Mouse (Mus musculus) cerebellum, adult 9-11 months (tissue): ENCODE data around the gene Fcho1.

Experiments used
- DNase-seq: peaks from one replicate; pipeline ENCODE4 v3.0.0; 2022

Gene Fcho1

GRCm38 (mm10) chr8:71681369-71681915, 44.1 kb downstream of the Fcho1 start:
- peak; percentile 37 for DNase-seq

GRCm38 (mm10) chr8:71680471-71680870, 45.0 kb downstream of the Fcho1 start:
- DNase-seq, result peak; percentile 43

DNA sequence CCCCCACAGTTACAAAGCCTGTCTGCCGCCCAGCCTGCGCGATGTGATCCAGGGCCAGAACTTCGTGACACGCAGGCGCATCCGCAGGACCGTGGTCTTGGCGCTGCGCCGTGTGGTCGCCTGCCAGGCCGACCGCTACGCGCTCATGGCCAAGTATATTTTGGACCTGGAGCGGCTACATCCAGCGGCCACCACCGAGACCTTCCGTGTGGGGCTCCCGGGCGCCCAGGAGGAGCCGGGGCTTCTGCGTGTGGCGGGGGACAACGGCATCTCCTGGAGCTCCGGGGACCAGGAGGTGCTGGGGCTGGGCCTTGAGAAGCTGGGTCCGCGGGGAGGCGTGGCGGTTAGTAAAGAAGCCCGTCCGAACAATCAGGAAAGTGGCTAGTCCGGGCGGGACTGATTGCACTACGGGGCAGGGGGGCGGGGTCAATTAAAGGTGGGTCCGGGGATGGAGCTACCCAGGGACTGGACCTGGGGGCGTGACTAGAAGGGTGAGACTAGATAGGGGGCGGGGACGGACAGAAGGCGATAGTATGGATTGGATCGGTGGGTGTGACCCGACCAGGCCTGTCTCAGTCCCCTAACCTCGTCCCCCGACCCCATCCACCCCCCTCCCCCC, 45.9 kb downstream of the Fcho1 start:
- peak; percentile 73 for DNase-seq

DNA sequence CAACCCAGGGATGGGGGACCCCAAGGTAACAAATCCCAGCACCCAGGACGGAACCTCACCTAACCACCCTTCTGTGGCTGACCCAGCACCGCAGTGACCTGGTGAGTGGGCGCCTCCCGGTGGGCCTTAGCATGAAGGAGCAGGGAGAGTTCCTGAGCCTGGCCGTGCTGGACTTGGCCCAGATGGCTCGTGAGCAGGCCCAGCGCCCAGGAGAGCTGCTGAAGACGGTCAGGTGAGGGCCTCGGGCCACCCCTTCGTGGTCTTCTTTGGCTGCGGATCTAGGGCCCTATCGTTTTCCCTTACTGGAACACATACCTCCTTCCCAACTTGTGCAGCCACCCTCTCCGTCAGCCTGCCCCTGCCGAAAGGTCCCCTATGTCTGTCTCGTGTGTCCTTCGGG, 46.4 kb downstream of the Fcho1 start:
- DNase-seq, result peak; percentile 61

DNA sequence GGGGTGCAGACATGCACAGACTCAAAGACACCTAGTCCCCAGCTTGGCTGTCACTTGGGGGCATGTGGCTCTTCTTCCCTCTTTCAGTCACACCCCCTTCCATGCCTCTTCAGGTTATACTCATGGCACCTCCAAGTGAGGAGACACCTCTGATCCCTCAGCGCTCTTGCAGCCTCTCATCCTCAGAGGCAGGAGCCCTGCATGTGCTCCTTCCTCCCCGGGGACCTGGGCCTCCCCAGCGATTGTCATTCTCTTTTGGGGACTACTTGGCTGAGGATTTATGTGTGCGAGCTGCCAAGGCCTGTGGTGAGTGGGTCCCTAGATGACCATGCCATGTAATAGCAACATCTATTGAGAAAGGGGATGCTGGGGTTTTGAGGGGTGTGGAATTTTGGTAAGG, 47.3 kb downstream of the Fcho1 start:
- DNase-seq, result peak; percentile 55

- peak; percentile 39 for DNase-seq
Observed at GRCm38 (mm10) chr8:71677555-71677954, 48.0 kb downstream of the Fcho1 start.

GRCm38 (mm10) chr8:71676803-71677202, 48.7 kb downstream of the Fcho1 start:
- DNase-seq, result peak; percentile 39

- DNase-seq, result peak; percentile 80
Observed at GRCm38 (mm10) chr8:71676020-71676741, 49.3 kb downstream of the Fcho1 start, which contains the start of gene Jak3. Gene Jak3 (plus strand): TSS chr8:71676296.

DNA sequence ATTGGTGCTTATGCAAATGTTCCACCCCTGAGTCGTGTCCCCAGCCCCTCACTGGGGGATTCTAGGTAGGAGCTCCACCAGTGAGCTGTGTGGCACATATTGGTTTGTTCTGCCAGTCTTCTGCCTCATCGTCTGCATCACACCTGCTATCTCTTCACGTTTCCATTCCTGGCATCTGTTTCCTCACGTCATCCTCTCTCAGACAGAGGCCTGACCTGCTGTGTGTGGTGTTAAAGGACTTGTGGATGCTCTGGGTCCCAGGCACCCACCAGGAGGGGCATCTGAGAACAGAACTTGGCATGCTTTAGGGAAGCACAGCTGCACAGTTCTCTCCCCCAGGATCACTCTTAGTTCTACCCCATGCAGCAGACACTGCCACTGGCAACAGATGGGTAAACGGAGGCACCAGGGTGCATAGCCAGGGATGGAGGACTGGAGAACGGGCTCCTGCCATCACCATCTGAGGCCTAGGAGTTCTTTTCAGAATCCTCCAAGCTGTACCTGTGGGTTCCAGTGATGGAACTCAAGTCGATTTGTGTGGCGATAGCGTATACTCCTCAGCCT, 50.0 kb downstream of the Fcho1 start:
- DNase-seq, result peak; percentile 61

- peak; percentile 11 for DNase-seq
Observed at GRCm38 (mm10) chr8:71674071-71674470, 51.4 kb downstream of the Fcho1 start.

- DNase-seq, result peak; percentile 57
Observed at GRCm38 (mm10) chr8:71672168-71672735, 53.3 kb downstream of the Fcho1 start.

DNA sequence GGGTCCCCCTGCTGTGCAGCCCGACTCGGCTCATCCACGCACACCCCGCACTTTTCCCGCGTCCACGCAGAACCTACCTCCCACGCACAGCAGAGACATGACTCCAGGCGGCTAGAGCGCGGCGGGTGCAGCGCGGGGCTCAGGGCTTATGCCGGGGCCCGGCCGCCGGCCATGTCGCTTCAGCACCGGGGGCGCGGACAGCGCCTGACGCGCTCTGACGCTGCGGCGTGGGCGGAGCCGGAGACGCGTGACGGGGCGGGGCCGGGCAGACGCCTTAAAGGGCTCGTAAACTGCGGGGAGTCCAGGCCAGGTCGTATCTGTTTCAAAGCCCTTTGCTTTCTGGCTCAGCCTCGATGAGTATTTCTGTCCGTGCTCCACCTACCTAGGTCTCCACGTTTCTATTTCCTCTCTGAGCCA, 54.0 kb downstream of the Fcho1 start, which contains the start of gene Unc13a:
TSS of gene Unc13a (minus strand) at position 209 of the 417 bp plus-strand sequence.
- DNase-seq, result peak; percentile 95

- DNase-seq, result peak; percentile 87
Observed at GRCm38 (mm10) chr8:71670621-71671548, 54.6 kb downstream of the Fcho1 start.

DNA sequence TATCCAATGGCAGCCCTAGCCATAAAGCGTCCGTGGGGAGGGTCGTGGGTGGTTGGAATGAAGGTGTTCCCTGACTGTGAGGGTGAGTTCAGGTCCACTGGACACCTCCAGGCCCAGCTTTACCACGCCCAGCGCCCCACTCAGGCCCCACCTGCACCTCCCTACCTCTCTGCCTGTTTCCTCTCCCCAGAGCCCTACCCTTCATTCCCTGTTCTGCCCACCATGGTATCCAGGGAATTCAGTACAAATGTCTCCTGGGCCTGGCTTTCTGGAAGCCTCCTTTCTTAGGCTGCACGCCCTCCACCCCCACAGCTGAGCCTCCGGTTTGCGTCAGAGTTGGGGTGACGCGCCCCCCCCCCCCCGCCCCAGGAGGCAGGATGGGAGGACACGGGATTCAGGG, 55.3 kb downstream of the Fcho1 start:
- DNase-seq, result peak; percentile 72

- peak; percentile 74 for DNase-seq
Observed at GRCm38 (mm10) chr8:71668220-71668975, 57.1 kb downstream of the Fcho1 start.

- DNase-seq, result peak; percentile 43
Observed at GRCm38 (mm10) chr8:71667256-71667655, 58.3 kb downstream of the Fcho1 start.

GRCm38 (mm10) chr8:71666855-71667254, 58.7 kb downstream of the Fcho1 start:
- DNase-seq, result peak; percentile 51

DNA sequence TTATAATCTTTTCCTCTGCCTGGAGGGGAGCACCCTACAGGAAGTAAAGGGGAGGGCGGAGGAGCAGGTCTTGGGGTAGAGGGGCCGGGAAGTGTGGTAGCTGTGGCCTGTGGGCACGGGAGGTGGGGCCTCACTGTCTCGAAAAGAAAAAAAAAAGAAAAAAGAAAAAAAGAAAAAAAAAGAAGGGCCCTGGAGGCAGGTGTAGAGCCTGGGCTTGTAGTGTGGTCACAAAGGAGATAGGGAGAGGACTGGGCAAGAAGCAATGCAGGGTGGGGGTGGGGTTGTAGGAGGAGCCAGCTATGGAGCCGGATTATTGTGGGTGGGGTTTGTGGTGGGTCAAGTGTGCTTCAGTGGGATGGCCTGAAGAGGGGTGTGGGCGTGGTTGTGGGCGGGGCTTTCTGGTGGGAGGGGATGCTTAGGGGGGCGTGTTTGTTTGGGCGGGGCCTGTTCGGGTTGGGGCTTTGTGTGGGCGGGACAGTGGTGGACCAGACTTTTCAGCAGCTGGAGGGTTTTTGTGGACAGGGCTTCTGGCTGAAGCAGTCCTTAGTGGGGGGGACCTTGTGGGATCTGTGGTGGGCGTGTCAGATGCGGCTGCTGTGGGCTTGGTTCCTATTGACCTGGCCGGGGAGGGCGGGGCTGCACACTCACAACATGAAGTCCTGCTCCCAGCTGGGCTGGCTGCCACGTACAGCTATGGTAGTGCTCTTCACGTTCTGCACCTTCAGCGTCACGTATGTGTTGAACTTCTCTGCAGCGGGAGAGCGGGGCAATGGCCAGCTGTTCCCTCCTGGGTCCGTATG, 60.0 kb downstream of the Fcho1 start:
- peak; percentile 65 for DNase-seq

GRCm38 (mm10) chr8:71660325-71661120, 65.0 kb downstream of the Fcho1 start:
- peak; percentile 86 for DNase-seq

GRCm38 (mm10) chr8:71659751-71660150, 65.8 kb downstream of the Fcho1 start:
- peak; percentile 82 for DNase-seq
